Mouse (Mus musculus) heart, embryonic 12.5 days (tissue): ENCODE measurements at regions not wholly inside any gene's neighbourhood (a gene's known extent, or its start where the extent isn't known, plus 50 kb on each side); places are given as distances from the start of the nearest gene placed in this dataset.

ENCODE experiments used
- ATAC-seq: fragments of 200-750 bp; cut with Nextera tagmentation; 2 replicates; pipeline ENCODE4 v1.8.0; 2017; ENCODE audit warnings: moderate TSS enrichment, moderate library complexity; ENCODE audit not compliant: insufficient number of reproducible peaks, low FRiP score
- H3K27ac ChIP-seq: fragments of 300-500 bp; sonication (generic); 2 replicates; pipeline ENCODE4 v1.5.1; 2016; ENCODE audit warnings: mild to moderate bottlenecking, moderate library complexity; ENCODE audit not compliant: poor library complexity, severe bottlenecking
- H3K27me3 ChIP-seq: fragments of 300-500 bp; sonication (generic); replicated peaks from 2 replicates; pipeline ENCODE4 v1.6.1; 2016; ENCODE audit warnings: mild to moderate bottlenecking, moderate library complexity
- H3K36me3 ChIP-seq: fragments of 300-500 bp; sonication (generic); 2 replicates; pipeline ENCODE4 v1.6.1; 2016; ENCODE audit warnings: mild to moderate bottlenecking, moderate library complexity
- H3K4me1 ChIP-seq: fragments of 300-500 bp; sonication (generic); replicated peaks from 2 replicates; pipeline ENCODE4 v1.6.1; 2016; ENCODE audit warnings: mild to moderate bottlenecking
- H3K4me2 ChIP-seq: fragments of 300-500 bp; sonication (generic); 2 replicates; pipeline ENCODE4 v1.6.1; 2016; ENCODE audit warnings: mild to moderate bottlenecking, moderate library complexity
- H3K4me3 ChIP-seq: fragments of 300-500 bp; sonication (generic); 2 replicates; pipeline ENCODE4 v1.5.1; 2016; ENCODE audit warnings: mild to moderate bottlenecking
- H3K9ac ChIP-seq: fragments of 300-500 bp; sonication (generic); 2 replicates; pipeline ENCODE4 v1.6.1; 2016; ENCODE audit warnings: mild to moderate bottlenecking, moderate library complexity
- H3K9me3 ChIP-seq: fragments of 300-500 bp; sonication (generic); replicated peaks from 2 replicates; pipeline ENCODE4 v1.6.1; 2016; ENCODE audit warnings: mild to moderate bottlenecking, moderate library complexity
- WGBS: fragments of 180-500 bp; shearing (Covaris S2); methylation state at CpG from one replicate; pipeline ENCODE4 v1.1.7; 2016; 5-methylcytosine and 5-hydroxymethylcytosine counted together

GRCm38 (mm10) chr10:91362587-91362986 is 181.5 kb upstream of the Tmpo start:
- ATAC-seq = no peak
- H3K9me3 ChIP-seq = no peaks in the 10 kb centered on the region
- no peak overlapping the region for H3K4me2 ChIP-seq
- H3K4me1 ChIP-seq = no peaks in the 10 kb centered on the region
- no peak overlapping the region for H3K9ac ChIP-seq
- no peak overlapping the region for H3K27ac ChIP-seq
- H3K27me3 ChIP-seq = no peaks in the 10 kb centered on the region
- WGBS = 74% methylated on average over 3 of the region's 3 CpGs
- H3K36me3 ChIP-seq = no peaks in the 10 kb centered on the region
- no peak overlapping the region for H3K4me3 ChIP-seq

- Histone ChIP-seq H3K36me3 (no peaks in the 10 kb centered on the region), H3K9ac (no peak overlapping the region), H3K27me3 (no peaks in the 10 kb centered on the region), H3K4me2 (no peak overlapping the region), H3K9me3 (no peaks in the 10 kb centered on the region), H3K4me1 (no peaks in the 10 kb centered on the region), H3K4me3 (no peak overlapping the region), H3K27ac (no peak overlapping the region)
- 77% methylated on average over 2 of the region's 2 CpGs for WGBS
- ATAC-seq = no peak
These were observed 180.5 kb upstream of the Tmpo start for GRCm38 (mm10) chr10:91361621-91362020.

- no peak overlapping the region for H3K4me2 ChIP-seq
- no peaks in the 10 kb centered on the region for H3K9me3 ChIP-seq
- H3K36me3 ChIP-seq = no peaks in the 10 kb centered on the region
- H3K4me1 ChIP-seq = no peaks in the 10 kb centered on the region
- H3K27me3 ChIP-seq = no peaks in the 10 kb centered on the region
- H3K9ac ChIP-seq = no peak overlapping the region
- WGBS = 73% methylated on average over 5 of the region's 5 CpGs
- H3K27ac ChIP-seq = no peak overlapping the region
- H3K4me3 ChIP-seq = no peak overlapping the region
- ATAC-seq = no peak
These were observed 164.3 kb upstream of the Tmpo start for GRCm38 (mm10) chr10:91345465-91345864.

- Histone ChIP-seq H3K4me3 (no peak overlapping the region), H3K4me1 (no peaks in the 10 kb centered on the region), H3K9me3 (no peaks in the 10 kb centered on the region), H3K36me3 (no peaks in the 10 kb centered on the region), H3K9ac (no peak overlapping the region), H3K27me3 (no peaks in the 10 kb centered on the region), H3K4me2 (no peak overlapping the region), H3K27ac (no peak overlapping the region)
- 47% methylated on average over 8 of the region's 8 CpGs for WGBS
- ATAC-seq = no peak
These were observed 161.0 kb upstream of the Tmpo start for GRCm38 (mm10) chr10:91342083-91342482.

GRCm38 (mm10) chr10:91339361-91339760 is 158.2 kb upstream of the Tmpo start:
- 86% methylated on average over 3 of the region's 3 CpGs for WGBS
- no peaks in the 10 kb centered on the region for H3K4me1 ChIP-seq
- no peak overlapping the region for H3K9ac ChIP-seq
- H3K27ac ChIP-seq = no peak overlapping the region
- H3K36me3 ChIP-seq = no peaks in the 10 kb centered on the region
- no peak overlapping the region for H3K4me2 ChIP-seq
- no peaks in the 10 kb centered on the region for H3K9me3 ChIP-seq
- no peak overlapping the region for H3K4me3 ChIP-seq
- ATAC-seq = no peak
- no peaks in the 10 kb centered on the region for H3K27me3 ChIP-seq

GRCm38 (mm10) chr10:91326661-91327312 is 145.7 kb upstream of the Tmpo start:
- Histone ChIP-seq H3K4me1 (peaks cover 10% of the 10 kb centered on the region; the same call in 1 of the 2 replicates), H3K27ac (no peak overlapping the region), H3K27me3 (no peaks in the 10 kb centered on the region), H3K9me3 (no peaks in the 10 kb centered on the region), H3K36me3 (no peaks in the 10 kb centered on the region), H3K9ac (no peak overlapping the region), H3K4me3 (no peak overlapping the region), H3K4me2 (peak overlapping the region; percentile 22; the same call in 1 of the 2 replicates)
- WGBS = 22% methylated on average over 12 of the region's 12 CpGs
- no peak for ATAC-seq

- no peak overlapping the region for H3K27ac ChIP-seq
- no peaks in the 10 kb centered on the region for H3K36me3 ChIP-seq
- no peak overlapping the region for H3K9ac ChIP-seq
- 73% methylated on average over 8 of the region's 8 CpGs for WGBS
- no peaks in the 10 kb centered on the region for H3K9me3 ChIP-seq
- H3K27me3 ChIP-seq = no peaks in the 10 kb centered on the region
- 0 out of 2 replicates have a peak overlapping the region, but pooled peaks have one; percentile 22 for H3K4me2 ChIP-seq
- peaks cover 10% of the 10 kb centered on the region; the same call in 1 of the 2 replicates for H3K4me1 ChIP-seq
- no peak for ATAC-seq
- H3K4me3 ChIP-seq = no peak overlapping the region
These were observed 145.1 kb upstream of the Tmpo start for GRCm38 (mm10) chr10:91326144-91326655.

- Histone ChIP-seq H3K9me3 (no peaks in the 10 kb centered on the region), H3K27me3 (no peaks in the 10 kb centered on the region), H3K36me3 (no peaks in the 10 kb centered on the region), H3K4me2 (no peak overlapping the region), H3K4me1 (peaks cover 7% of the 10 kb centered on the region; the same call in 1 of the 2 replicates), H3K4me3 (no peak overlapping the region), H3K9ac (no peak overlapping the region), H3K27ac (no peak overlapping the region)
- 78% methylated on average over 4 of the region's 4 CpGs for WGBS
- no peak for ATAC-seq
These were observed 140.1 kb upstream of the Tmpo start for GRCm38 (mm10) chr10:91321226-91321625.

GRCm38 (mm10) chr10:91319442-91320112 is 138.5 kb upstream of the Tmpo start:
- Histone ChIP-seq H3K27ac (no peak overlapping the region), H3K4me1 (0 out of 2 replicates have a peak, but pooled peaks cover 5% of the 10 kb centered on the region), H3K4me2 (no peak overlapping the region), H3K9me3 (no peaks in the 10 kb centered on the region), H3K27me3 (no peaks in the 10 kb centered on the region), H3K9ac (no peak overlapping the region), H3K36me3 (no peaks in the 10 kb centered on the region), H3K4me3 (no peak overlapping the region)
- ATAC-seq = 0 out of 2 replicates have a peak, but pooled peaks have one; percentile 6
- WGBS = 78% methylated on average over 10 of the region's 10 CpGs

- Histone ChIP-seq H3K9me3 (no peaks in the 10 kb centered on the region), H3K36me3 (no peaks in the 10 kb centered on the region), H3K27me3 (no peaks in the 10 kb centered on the region), H3K4me3 (no peak overlapping the region), H3K9ac (no peak overlapping the region), H3K27ac (no peak overlapping the region), H3K4me2 (no peak overlapping the region), H3K4me1 (peaks cover under 1% of the 10 kb centered on the region; the same call in 1 of the 2 replicates)
- 80% methylated on average over 1 of the region's 1 CpGs for WGBS
- no peak for ATAC-seq
These were observed 133.3 kb upstream of the Tmpo start for GRCm38 (mm10) chr10:91314441-91314840.

GRCm38 (mm10) chr10:91313316-91313715 is 132.2 kb upstream of the Tmpo start:
- no peaks in the 10 kb centered on the region for H3K36me3 ChIP-seq
- H3K4me2 ChIP-seq = no peak overlapping the region
- H3K27me3 ChIP-seq = no peaks in the 10 kb centered on the region
- H3K9me3 ChIP-seq = no peaks in the 10 kb centered on the region
- no peak overlapping the region for H3K4me3 ChIP-seq
- no peak overlapping the region for H3K9ac ChIP-seq
- ATAC-seq = no peak
- H3K4me1 ChIP-seq = no peaks in the 10 kb centered on the region; the same call in 1 of the 2 replicates
- WGBS = 43% methylated on average over 3 of the region's 3 CpGs
- H3K27ac ChIP-seq = no peak overlapping the region
